Mouse (Mus musculus) common myeloid progenitor, adult 5-6 weeks (primary cell): Measurements from ENCODE around the gene Dnah8. TPM values are rescaled to one million over a fixed set of nuclear protein-coding genes. Genes with fewer than 3 reads are reported as not detected.

Experiments used
- ATAC-seq: replicated peaks from 2 replicates; pipeline ENCODE4 v1.8.0; 2016; ENCODE audit warnings: low read depth, mild to moderate bottlenecking, moderate TSS enrichment, inconsistent platforms; ENCODE audit not compliant: poor library complexity, severe bottlenecking
- total RNA-seq: library from RNA; stranded (forward); fragments of 200-1000, 187-1606 nt; gene quantifications from 2 replicates; pipeline ENCODE4 v1.2.3, GENCODE M21; 2017

The Dnah8 gene
- total RNA-seq, 1 experiment from 2014 or later = 50.6 TPM

DNA sequence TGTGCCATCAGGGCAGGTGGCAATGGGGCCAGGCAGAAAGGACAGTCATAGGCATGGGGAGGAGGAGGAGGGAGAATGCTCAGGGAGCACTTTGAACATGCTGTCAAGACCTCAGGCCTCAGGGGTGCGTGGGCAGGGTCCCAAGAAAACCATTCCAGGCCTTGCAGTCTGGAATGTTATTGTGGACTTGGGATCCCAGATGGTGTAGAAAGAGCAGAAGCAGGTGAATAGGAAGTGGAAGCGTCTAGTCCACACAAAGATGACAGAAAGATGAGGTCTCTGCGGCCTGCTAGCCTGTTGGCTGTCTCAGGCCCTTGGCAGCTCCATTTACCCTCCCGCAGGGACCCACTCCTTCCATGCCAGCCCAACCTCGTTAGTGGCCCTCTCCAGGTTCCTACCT, 288.4 kb downstream of the Dnah8 start:
- ATAC-seq = no peak

DNA sequence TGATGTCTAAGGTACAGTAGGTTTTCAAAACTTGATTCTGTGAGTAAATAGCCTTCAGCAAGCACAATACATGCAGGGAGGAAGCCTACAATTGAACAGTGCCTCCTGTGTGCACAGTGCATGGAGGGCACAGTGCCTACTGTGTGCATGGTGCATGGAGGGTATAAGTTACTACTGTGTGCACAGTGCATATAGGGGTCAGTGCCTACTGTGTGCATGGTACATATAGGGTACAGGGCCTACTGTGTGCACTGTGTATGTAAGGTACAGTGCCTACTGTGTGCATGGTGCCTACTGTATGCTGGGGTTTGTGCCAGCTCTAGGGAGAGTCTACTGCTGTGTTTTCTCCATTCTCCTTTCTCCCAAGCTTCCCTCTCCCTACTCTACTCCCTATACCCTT, 290.1 kb downstream of the Dnah8 start:
- ATAC-seq = no peak

DNA sequence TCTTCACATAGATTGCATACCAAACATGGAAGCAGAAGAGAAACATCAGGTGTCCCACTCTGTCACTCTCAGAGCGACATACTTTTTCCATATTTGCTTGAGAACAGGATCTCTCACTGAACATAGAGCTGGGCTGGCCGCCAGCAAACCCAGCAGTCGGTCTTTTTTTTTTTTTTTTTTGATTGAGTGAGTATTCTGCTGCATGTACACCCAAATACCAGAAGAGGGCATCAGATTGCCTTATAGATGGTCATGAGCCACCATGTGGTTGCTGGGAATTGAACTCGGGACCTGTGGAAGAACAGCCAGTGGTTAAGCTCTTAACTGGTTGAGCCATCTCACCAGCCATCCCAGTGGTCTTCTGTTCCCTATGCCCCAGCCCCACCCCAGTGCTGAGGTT, 299.4 kb downstream of the Dnah8 start:
- ATAC-seq = no peak

Other genes with a start within 250 kb of the Dnah8 start
- 23.4 and 25.5 TPM in 2 replicates for gene Btbd9, start 47.9 kb upstream of the Dnah8 start, total RNA-seq
- gene Glo1, start 2.5 kb downstream of the Dnah8 start, total RNA-seq = 144 and 156 TPM in 2 replicates